Mouse (Mus musculus): ENCODE measurements around the gene Crhbp. TPM values are rescaled to one million over a fixed set of nuclear protein-coding genes. Genes with fewer than 3 reads are reported as not detected.

Gene Crhbp
- polyA plus RNA-seq, 1 experiment from 2014 or later: 7.5 TPM

DNA sequence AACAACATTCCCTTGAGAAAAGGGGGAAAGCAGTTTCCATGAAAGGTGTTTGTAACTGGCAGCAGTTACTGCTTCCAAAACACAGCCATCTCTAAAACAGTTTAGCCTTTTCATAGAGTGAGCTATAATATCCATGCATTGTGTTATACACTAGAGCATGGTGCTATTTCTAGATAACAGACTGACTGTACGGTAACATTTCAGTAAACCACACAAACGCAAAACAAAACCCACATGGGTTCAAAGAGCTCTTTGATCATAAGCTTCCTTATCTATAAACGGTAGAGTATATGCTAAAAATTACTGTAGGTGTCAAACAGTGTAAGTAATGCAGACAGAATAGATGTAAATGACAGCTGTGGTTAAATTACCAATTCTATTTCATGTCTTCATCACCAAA, 5.0 kb upstream of the Crhbp start:
- Histone ChIP-seq H3K27ac (replicated peaks) (no peak overlapping the region), H3K4me1 (no peaks in the 10 kb centered on the region), H3K9me3 (replicated peaks) (no peaks in the 10 kb centered on the region), H3K27me3 (replicated peaks) (peaks cover 13% of the 10 kb centered on the region), H3K4me3 (replicated peaks) (no peak overlapping the region), H3K36me3 (no peaks in the 10 kb centered on the region), H3K9ac (replicated peaks) (no peak overlapping the region), H3K4me2 (no peak overlapping the region)
- 85% methylated on average over 3 of the region's 3 CpGs for WGBS
- no peak for ATAC-seq (ENCODE audit: low FRiP score)

DNA sequence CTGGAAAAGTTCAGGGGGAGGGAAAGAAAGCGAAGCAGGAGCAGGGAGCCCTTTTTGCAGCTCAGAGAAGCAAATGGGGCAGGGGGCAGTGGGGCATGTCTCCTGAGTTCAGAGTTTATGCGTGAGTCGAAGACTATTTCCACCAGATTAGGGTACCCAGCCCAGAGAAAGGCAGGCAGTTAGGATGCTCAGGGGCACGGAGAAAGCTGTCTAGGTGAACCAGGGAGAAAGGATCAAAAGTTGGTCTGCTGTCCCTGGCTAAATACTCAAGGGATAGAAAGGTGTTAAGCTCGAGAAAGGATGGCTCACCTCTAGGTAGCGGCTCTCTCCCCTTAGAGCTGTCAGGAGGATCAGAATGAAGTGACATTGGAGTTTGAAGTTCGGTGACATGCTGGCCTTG, 433 bp downstream of the Crhbp start:
- Histone ChIP-seq H3K27me3 (replicated peaks) (peaks cover 35% of the 10 kb centered on the region), H3K9me3 (replicated peaks) (no peaks in the 10 kb centered on the region), H3K9ac (replicated peaks) (peak overlapping the region; percentile 36; the same call in 1 of the 2 replicates), H3K27ac (replicated peaks) (no peak overlapping the region), H3K4me1 (peaks cover 19% of the 10 kb centered on the region), H3K36me3 (no peaks in the 10 kb centered on the region), H3K4me3 (replicated peaks) (peak overlapping the region; percentile 47), H3K4me2 (peak overlapping the region; percentile 94)
- 17% methylated on average over 7 of the region's 7 CpGs for WGBS
- ATAC-seq (ENCODE audit: low FRiP score): no peak

DNA sequence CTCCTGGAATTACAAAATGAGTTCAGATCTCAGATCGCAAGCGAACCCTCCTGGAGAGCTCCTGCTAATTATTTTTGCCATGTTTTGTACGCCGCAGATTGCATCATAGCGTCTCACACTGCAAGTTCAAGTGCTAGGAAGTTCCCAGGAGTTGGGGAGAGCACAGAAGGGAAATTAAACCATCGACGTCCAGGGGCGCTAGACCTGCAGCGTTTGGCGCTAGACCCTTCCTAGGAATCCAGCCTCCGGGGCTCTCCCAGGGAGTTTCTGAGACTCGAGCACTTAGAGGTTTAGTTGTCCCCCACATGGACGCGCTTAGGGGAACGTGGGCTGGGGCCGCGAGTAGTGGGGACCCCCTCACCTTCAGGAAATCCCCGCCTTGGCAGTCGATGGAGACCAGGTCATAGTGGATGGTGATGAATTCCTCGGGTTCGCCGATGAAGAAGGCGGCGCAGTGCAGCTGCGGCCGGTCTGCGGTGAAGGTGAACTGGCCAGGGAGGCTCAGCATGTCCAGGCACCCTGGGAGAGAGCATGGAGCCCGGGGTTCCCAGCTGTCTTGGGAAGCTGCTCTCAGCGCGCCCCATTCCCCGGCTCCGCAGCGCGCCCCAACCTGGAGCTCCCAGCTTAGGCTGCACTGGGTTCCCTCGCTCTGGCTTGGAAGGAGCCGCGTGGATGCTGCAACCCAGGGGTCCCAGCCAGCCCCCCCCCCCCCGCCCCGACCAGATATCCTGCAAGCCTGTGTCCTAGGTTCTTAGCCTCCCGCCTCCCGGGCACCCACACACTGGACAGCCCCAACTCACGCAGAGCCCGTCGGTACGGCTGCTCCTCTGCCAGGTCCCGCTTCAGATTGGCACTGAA, 1.1 kb downstream of the Crhbp start:
- H3K9me3 ChIP-seq (replicated peaks): no peaks in the 10 kb centered on the region
- ATAC-seq (ENCODE audit: low FRiP score): peak; percentile 80
- 2% methylated on average over 46 of the region's 46 CpGs for WGBS
- H3K4me2 ChIP-seq: peak overlapping the region; percentile 94
- peak overlapping the region; percentile 47 for H3K4me3 ChIP-seq (replicated peaks)
- H3K27me3 ChIP-seq (replicated peaks): peaks cover 35% of the 10 kb centered on the region
- no peak overlapping the region for H3K27ac ChIP-seq (replicated peaks)
- peaks cover 19% of the 10 kb centered on the region for H3K4me1 ChIP-seq
- peak overlapping the region; percentile 36 for H3K9ac ChIP-seq (replicated peaks)
- no peaks in the 10 kb centered on the region for H3K36me3 ChIP-seq

DNA sequence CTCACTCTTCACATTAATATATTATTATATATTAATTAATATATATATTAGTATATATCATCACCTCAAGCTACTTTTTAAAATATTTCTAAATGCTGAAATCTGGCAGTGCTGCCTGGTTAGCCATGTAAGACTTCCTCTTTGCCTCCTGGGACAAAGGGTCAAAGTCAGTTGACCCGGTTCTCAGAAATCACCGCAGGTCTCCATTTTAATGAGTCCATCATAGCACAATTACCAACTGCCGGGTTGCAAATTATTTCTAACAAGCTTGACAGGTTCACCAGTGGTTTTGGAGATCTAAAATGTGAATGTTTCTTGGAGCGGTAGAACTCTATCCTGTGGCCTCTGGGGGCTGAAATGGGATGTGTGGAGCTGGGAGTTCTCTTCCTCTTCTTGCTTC, 1.8 kb downstream of the Crhbp start:
- peak overlapping the region; percentile 47 for H3K4me3 ChIP-seq (replicated peaks)
- H3K4me2 ChIP-seq: peak overlapping the region; percentile 94
- H3K9me3 ChIP-seq (replicated peaks): no peaks in the 10 kb centered on the region
- peaks cover 35% of the 10 kb centered on the region for H3K27me3 ChIP-seq (replicated peaks)
- no peak overlapping the region for H3K9ac ChIP-seq (replicated peaks)
- no peak overlapping the region for H3K27ac ChIP-seq (replicated peaks)
- H3K36me3 ChIP-seq: no peaks in the 10 kb centered on the region
- H3K4me1 ChIP-seq: peaks cover 19% of the 10 kb centered on the region
- WGBS: 29% methylated on average over 4 of the region's 4 CpGs
- ATAC-seq (ENCODE audit: low FRiP score): no peak

GRCm38 (mm10) chr13:95439569-95439968, 5.2 kb downstream of the Crhbp start:
- Histone ChIP-seq H3K4me2 (no peak overlapping the region), H3K9me3 (replicated peaks) (no peaks in the 10 kb centered on the region), H3K4me3 (replicated peaks) (no peak overlapping the region), H3K4me1 (peaks cover 18% of the 10 kb centered on the region), H3K27me3 (replicated peaks) (peaks cover 21% of the 10 kb centered on the region), H3K9ac (replicated peaks) (no peak overlapping the region), H3K27ac (replicated peaks) (no peak overlapping the region), H3K36me3 (no peaks in the 10 kb centered on the region)
- ATAC-seq (ENCODE audit: low FRiP score): no peak
- 90% methylated on average over 5 of the region's 5 CpGs for WGBS

DNA sequence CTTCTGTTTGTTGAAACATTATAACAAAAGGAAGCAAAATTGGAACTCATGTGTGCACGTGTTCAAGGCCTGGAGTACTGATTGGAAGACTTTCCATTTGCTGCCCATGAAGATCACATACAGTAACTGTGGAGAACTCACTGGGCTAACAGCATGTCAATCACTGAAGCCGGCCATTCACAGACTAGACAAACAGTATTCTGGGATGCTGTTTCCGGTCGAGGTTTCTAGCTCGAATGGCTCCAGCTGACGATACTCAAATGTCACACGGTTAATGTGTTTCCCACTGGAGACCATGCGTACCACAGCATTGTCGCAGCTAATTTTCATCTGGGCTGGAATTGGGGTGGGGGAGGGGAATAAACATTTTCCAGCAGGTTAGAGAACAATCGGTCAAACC, 13.0 kb downstream of the Crhbp start:
- 80% methylated on average over 10 of the region's 10 CpGs for WGBS
- Histone ChIP-seq H3K4me2 (no peak overlapping the region), H3K4me3 (replicated peaks) (no peak overlapping the region), H3K9ac (replicated peaks) (no peak overlapping the region), H3K9me3 (replicated peaks) (no peaks in the 10 kb centered on the region), H3K36me3 (no peaks in the 10 kb centered on the region), H3K4me1 (no peaks in the 10 kb centered on the region), H3K27me3 (replicated peaks) (no peaks in the 10 kb centered on the region), H3K27ac (replicated peaks) (no peak overlapping the region)
- ATAC-seq (ENCODE audit: low FRiP score): no peak

DNA sequence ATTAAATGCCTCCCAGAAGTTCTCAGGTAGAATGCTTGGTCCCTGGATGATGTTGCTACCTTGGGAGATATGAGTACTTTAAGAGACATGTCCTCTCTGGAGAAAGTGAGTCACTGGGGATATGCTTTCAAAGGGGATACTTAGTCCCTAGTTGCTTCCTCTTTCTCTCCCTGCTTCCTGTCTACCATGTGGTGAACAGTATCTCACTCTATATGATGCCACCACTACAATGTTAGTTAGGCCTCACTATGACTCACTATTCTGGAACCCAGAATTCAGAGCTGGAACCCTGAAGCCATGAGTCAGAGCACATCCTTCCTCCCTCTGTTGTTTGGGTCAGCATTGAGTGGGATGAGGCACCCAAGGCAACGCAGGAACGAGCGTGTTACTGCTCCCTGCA, 17.2 kb downstream of the Crhbp start:
- Histone ChIP-seq H3K27ac (replicated peaks) (no peak overlapping the region), H3K4me1 (peaks cover 6% of the 10 kb centered on the region; the same call in 1 of the 2 replicates), H3K4me2 (no peak overlapping the region), H3K9ac (replicated peaks) (no peak overlapping the region), H3K9me3 (replicated peaks) (no peaks in the 10 kb centered on the region), H3K4me3 (replicated peaks) (no peak overlapping the region), H3K36me3 (no peaks in the 10 kb centered on the region), H3K27me3 (replicated peaks) (no peaks in the 10 kb centered on the region)
- WGBS: 81% methylated on average over 3 of the region's 3 CpGs
- ATAC-seq (ENCODE audit: low FRiP score): no peak

- Histone ChIP-seq H3K4me3 (replicated peaks) (no peak overlapping the region), H3K4me1 (peaks cover 6% of the 10 kb centered on the region; the same call in 1 of the 2 replicates), H3K36me3 (no peaks in the 10 kb centered on the region), H3K27me3 (replicated peaks) (no peaks in the 10 kb centered on the region), H3K9ac (replicated peaks) (no peak overlapping the region), H3K4me2 (no peak overlapping the region), H3K27ac (replicated peaks) (no peak overlapping the region), H3K9me3 (replicated peaks) (no peaks in the 10 kb centered on the region)
- WGBS: 85% methylated on average over 6 of the region's 6 CpGs
- no peak for ATAC-seq (ENCODE audit: low FRiP score)
Observed at GRCm38 (mm10) chr13:95426421-95426820, 18.3 kb downstream of the Crhbp start.

DNA sequence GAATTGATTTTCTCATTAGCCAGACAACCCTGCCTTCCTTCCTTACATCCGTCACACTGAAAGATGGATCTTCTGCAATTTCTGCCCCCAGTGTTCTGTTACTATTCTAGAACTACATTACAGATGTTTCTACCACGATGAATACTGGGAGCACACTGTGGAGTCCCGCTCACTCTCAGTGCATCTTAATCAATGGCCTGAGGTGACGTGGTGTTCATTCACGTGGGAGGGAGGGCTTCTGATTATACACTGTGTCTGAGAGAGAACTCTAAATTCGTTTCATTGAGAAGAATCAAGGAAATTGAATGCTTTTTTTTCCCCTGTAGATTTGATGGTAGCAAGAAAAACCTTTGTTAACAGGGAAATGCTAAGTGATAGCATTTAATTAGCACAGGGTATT, 19.2 kb downstream of the Crhbp start:
- H3K4me1 ChIP-seq: peaks cover 6% of the 10 kb centered on the region; the same call in 1 of the 2 replicates
- ATAC-seq (ENCODE audit: low FRiP score): no peak
- H3K9ac ChIP-seq (replicated peaks): no peak overlapping the region
- no peak overlapping the region for H3K4me3 ChIP-seq (replicated peaks)
- WGBS: 35% methylated on average over 6 of the region's 6 CpGs
- no peaks in the 10 kb centered on the region for H3K27me3 ChIP-seq (replicated peaks)
- H3K27ac ChIP-seq (replicated peaks): no peak overlapping the region
- no peaks in the 10 kb centered on the region for H3K36me3 ChIP-seq
- no peaks in the 10 kb centered on the region for H3K9me3 ChIP-seq (replicated peaks)
- no peak overlapping the region for H3K4me2 ChIP-seq

- H3K9me3 ChIP-seq (replicated peaks): no peaks in the 10 kb centered on the region
- ATAC-seq (ENCODE audit: low FRiP score): no peak
Observed at GRCm38 (mm10) chr13:95424932-95425331, 19.8 kb downstream of the Crhbp start.

DNA sequence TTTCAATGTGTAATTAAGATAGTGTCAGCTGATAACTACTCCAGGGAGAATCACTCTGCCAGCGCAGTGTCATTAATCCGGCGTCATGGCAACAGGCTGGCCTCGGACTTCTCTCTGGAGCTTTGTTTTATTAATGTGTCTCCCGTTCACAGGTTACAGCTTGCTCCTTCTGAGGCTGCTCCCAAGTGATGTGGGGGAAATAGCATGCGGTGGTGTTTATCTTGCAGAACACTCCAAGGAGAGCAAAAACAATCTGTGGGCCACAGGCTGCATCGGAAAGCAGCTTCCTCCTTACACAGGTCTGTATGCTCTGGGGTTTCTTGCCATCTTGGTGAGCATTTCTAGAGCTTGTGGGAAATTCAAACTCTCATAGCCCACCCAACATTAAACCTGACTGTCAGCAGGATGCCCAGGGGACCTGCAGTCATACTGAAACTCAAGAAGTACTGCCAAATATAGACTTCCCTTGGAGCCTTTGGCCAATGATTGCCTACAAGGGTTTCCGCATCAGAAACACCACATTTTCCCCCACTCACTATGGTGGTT, 25.4 kb downstream of the Crhbp start:
- WGBS: 15% methylated on average over 8 of the region's 8 CpGs
- no peaks in the 10 kb centered on the region for H3K27me3 ChIP-seq (replicated peaks)
- ATAC-seq (ENCODE audit: low FRiP score): peak; percentile 85
- peaks cover 12% of the 10 kb centered on the region for H3K4me1 ChIP-seq
- H3K4me2 ChIP-seq: peak overlapping the region; percentile 39
- H3K9me3 ChIP-seq (replicated peaks): no peaks in the 10 kb centered on the region
- no peak overlapping the region for H3K9ac ChIP-seq (replicated peaks)
- H3K4me3 ChIP-seq (replicated peaks): no peak overlapping the region
- H3K36me3 ChIP-seq: no peaks in the 10 kb centered on the region
- H3K27ac ChIP-seq (replicated peaks): peak overlapping the region; percentile 60

More at GRCm38 (mm10) chr13:95424932-95425331, 19.8 kb downstream of the Crhbp start:
- 75% methylated on average over 7 of the region's 7 CpGs for WGBS
- Histone ChIP-seq H3K9ac (replicated peaks) (no peak overlapping the region), H3K27ac (replicated peaks) (no peak overlapping the region), H3K27me3 (replicated peaks) (no peaks in the 10 kb centered on the region), H3K4me2 (no peak overlapping the region), H3K4me1 (peaks cover 6% of the 10 kb centered on the region; the same call in 1 of the 2 replicates), H3K4me3 (replicated peaks) (no peak overlapping the region), H3K36me3 (no peaks in the 10 kb centered on the region)

Measured in neural tube, embryonic 15.5 days (tissue).